Mouse (Mus musculus) heart, adult 2 months (tissue): ENCODE data around the gene Clns1a. TPM values are rescaled to one million over a fixed set of nuclear protein-coding genes. Genes with fewer than 3 reads are reported as not detected.

Source experiments
- DNase-seq, 2 experiments: peaks; one replicate each; pipeline ENCODE4 v3.0.0; 2021
- H3K27ac ChIP-seq: fragments of 200-600 bp; 2 replicates; pipeline ENCODE4 v1.8.1; 2022
- H3K27me3 ChIP-seq: fragments of 200-500 bp; 2 replicates; pipeline ENCODE4 v1.6.1; 2012; ENCODE audit warnings: mild to moderate bottlenecking, low read length, inconsistent platforms, mixed read lengths; ENCODE audit not compliant: control insufficient read depth, insufficient read depth
- H3K36me3 ChIP-seq: fragments of 200-500 bp; 2 replicates; pipeline ENCODE4 v1.6.1; 2012; ENCODE audit warnings: low read length, inconsistent platforms; ENCODE audit not compliant: control insufficient read depth, insufficient read depth
- H3K4me1 ChIP-seq: fragments of 200-500 bp; 2 replicates; pipeline ENCODE4 v1.6.1; 2011; ENCODE audit warnings: low read length; ENCODE audit not compliant: control insufficient read depth, insufficient read depth
- H3K4me3 ChIP-seq: fragments of 200-600 bp; 2 replicates; pipeline ENCODE4 v1.8.1; 2022
- H3K79me2 ChIP-seq: fragments of 200-500 bp; replicated peaks from 2 replicates; pipeline ENCODE4 v1.6.1; 2012; ENCODE audit warnings: mild to moderate bottlenecking, inconsistent platforms, low read length, moderate library complexity, mixed read lengths; ENCODE audit not compliant: control insufficient read depth, insufficient read depth
- H3K9ac ChIP-seq: fragments of 200-500 bp; 2 replicates; pipeline ENCODE4 v1.6.1; 2012; ENCODE audit warnings: low read depth, mild to moderate bottlenecking, control low read depth, inconsistent platforms, low read length, mixed read lengths
- CTCF ChIP-seq: fragments of 200-600 bp; IDR thresholded peaks from 2 replicates; pipeline ENCODE4 v1.8.1; 2022; ENCODE audit warnings: antibody characterized with exemption, mild to moderate bottlenecking, moderate library complexity
- EP300 ChIP-seq: fragments of 200-500 bp; IDR thresholded peaks from 2 replicates; pipeline ENCODE4 v1.6.1; 2011; ENCODE audit warnings: low read depth, low read length, control low read depth; ENCODE audit not compliant: insufficient read depth
- POLR2A ChIP-seq: fragments of 200-500 bp; IDR thresholded peaks from 2 replicates; pipeline ENCODE4 v1.6.1; 2011; ENCODE audit warnings: mild to moderate bottlenecking, low read depth, low read length, control low read depth; ENCODE audit not compliant: insufficient read depth
- WGBS: fragments of 180-500 bp; shearing (Covaris S2); methylation state at CpG from one replicate; pipeline ENCODE4 v1.1.7; 2018; 5-methylcytosine and 5-hydroxymethylcytosine counted together
- intact Hi-C: fragments of 180-260 bp; cut with DNase I; formaldehyde crosslinking; loops from one replicate; pipeline ENCODE4 v1.15.1; 2025
- long read RNA-seq: library from polyadenylated mRNA; stranded (forward); transcript quantifications from one replicate; pipeline ENCODE4 v2.0.0, GENCODE M21; 2021
- polyA plus RNA-seq: library from polyadenylated mRNA; depleted of rRNA; stranded (reverse); fragments of >200 nt; gene quantifications from 2 replicates; pipeline ENCODE4 v1.2.3, GENCODE M21; 2012; rRNA removed
- total RNA-seq, 2 experiments: library from RNA; stranded (reverse); gene quantifications; 2 replicates each; pipeline ENCODE4 v1.2.3; 2021

Gene Clns1a
- total RNA-seq (10 to 100 TPM; 25.9 to 29.8 TPM), polyA plus RNA-seq (18.9 and 35.9 TPM in 2 replicates)
- long read RNA-seq, transcript Clns1a-201 (7 exons, 1,504 nt): major isoform, 34 of 40 reads
- long read RNA-seq, transcript Clns1a-203 (1 exons, 3,002 nt): minor isoform, 6 of 40 reads
- long read RNA-seq, partial matches to known transcripts: 0 of 40 reads
- long read RNA-seq, other reads (novel, unspliced or antisense): 0 of 40 reads

GRCm38 (mm10) chr7:97696506-97697254 is at the start of gene Clns1a:
TSS of gene Clns1a (plus strand) at chr7:97696634.
- Histone ChIP-seq H3K4me3 (peak within 1 kb of the TSS; percentile 99), H3K79me2 (0 out of 2 replicates have a peak, but pooled peaks cover 1% of the 10 kb centered on the region), H3K36me3 (peaks cover 2% of the 10 kb centered on the region; the same call in 1 of the 2 replicates), H3K27ac (peak within 1 kb of the TSS; percentile 78), H3K9ac (peak within 1 kb of the TSS; percentile 89), H3K27me3 (no peaks in the 10 kb centered on the region), H3K4me1 (peaks cover 3% of the 10 kb centered on the region)
- TF ChIP-seq POLR2A: peak; percentile 82
- TF ChIP-seq EP300: 0 out of 2 replicates have a peak, but pooled peaks have one; percentile 71
- TF ChIP-seq CTCF: no peak
- intact Hi-C loops: loop anchor here (1.0 kb wide), 1 partner anchor 215 kb away; no protein-coding TSS in a partner anchor
- DNase-seq: peak; percentile 92 to 93
- WGBS: under 1% methylated on average over 63 of the region's 63 CpGs

- H3K4me3 ChIP-seq: no peak overlapping the region
- DNase-seq: no peak
- no peaks in the 10 kb centered on the region for H3K27me3 ChIP-seq
- no peak for TF ChIP-seq POLR2A
- TF ChIP-seq CTCF: no peak
- TF ChIP-seq EP300: no peak
- no peaks in the 10 kb centered on the region for H3K36me3 ChIP-seq
- peaks cover 2% of the 10 kb centered on the region; the same call in 1 of the 2 replicates for H3K79me2 ChIP-seq
- H3K27ac ChIP-seq: no peak overlapping the region
- intact Hi-C loops: no loop called here
- H3K9ac ChIP-seq: no peak overlapping the region
- 91% methylated on average over 5 of the region's 5 CpGs for WGBS
- H3K4me1 ChIP-seq: no peaks in the 10 kb centered on the region
Observed at GRCm38 (mm10) chr7:97647656-97648055, 48.8 kb upstream of the Clns1a start.

DNA sequence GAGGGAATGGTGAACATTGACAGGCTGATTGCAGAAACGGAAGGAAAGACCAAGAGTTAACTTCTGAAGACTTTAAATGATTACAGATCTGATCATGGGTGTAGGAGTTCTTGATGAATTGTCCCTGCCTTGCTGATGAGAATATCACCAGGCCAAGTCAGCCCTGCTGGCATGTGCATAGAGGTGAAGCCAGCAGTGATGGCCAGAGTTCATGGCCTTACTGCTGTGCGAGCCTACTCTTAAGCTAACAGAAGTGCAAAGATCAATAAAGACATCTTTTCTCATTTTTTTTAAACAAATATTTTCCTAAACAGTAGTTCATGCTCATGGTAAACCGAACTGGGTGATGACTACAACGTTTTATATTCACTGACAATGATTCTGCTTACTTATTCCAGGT is 45.7 kb upstream of the Clns1a start:
- Histone ChIP-seq H3K4me1 (no peaks in the 10 kb centered on the region), H3K79me2 (peaks cover 2% of the 10 kb centered on the region; the same call in 1 of the 2 replicates), H3K9ac (no peak overlapping the region), H3K27ac (no peak overlapping the region), H3K36me3 (no peaks in the 10 kb centered on the region), H3K4me3 (no peak overlapping the region), H3K27me3 (no peaks in the 10 kb centered on the region)
- 91% methylated on average over 4 of the region's 4 CpGs for WGBS
- no peak for DNase-seq
- intact Hi-C loops: no loop called here
- TF ChIP-seq CTCF: no peak

DNA sequence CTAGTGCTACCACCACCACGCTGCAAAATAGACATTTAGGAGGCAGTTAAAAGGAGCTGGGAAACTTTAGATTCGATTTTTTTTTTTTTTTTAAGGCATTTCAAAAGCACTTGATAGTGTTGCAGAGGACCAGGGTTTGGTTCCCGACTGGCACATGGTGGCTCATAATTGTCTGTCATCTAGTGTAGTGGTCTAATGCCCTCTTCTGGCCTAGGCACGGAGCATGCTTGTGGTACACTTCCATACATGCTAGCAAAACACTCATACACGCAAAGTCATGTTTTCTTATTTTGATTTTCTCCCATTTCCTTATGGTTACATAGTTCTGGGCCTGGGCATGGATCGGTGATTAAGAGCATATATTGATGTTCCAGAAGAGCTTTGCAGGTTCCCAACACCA is 40.3 kb upstream of the Clns1a start:
- no peak overlapping the region for H3K9ac ChIP-seq
- H3K27me3 ChIP-seq: no peaks in the 10 kb centered on the region
- TF ChIP-seq EP300 (no peak), CTCF (peak; percentile 32), POLR2A (no peak)
- H3K36me3 ChIP-seq: peaks cover 3% of the 10 kb centered on the region
- H3K79me2 ChIP-seq: no peaks in the 10 kb centered on the region
- no peak overlapping the region for H3K4me3 ChIP-seq
- no peaks in the 10 kb centered on the region for H3K4me1 ChIP-seq
- no peak overlapping the region for H3K27ac ChIP-seq
- intact Hi-C loops: no loop called here
- DNase-seq: no peak
- WGBS: 86% methylated on average over 6 of the region's 6 CpGs

DNA sequence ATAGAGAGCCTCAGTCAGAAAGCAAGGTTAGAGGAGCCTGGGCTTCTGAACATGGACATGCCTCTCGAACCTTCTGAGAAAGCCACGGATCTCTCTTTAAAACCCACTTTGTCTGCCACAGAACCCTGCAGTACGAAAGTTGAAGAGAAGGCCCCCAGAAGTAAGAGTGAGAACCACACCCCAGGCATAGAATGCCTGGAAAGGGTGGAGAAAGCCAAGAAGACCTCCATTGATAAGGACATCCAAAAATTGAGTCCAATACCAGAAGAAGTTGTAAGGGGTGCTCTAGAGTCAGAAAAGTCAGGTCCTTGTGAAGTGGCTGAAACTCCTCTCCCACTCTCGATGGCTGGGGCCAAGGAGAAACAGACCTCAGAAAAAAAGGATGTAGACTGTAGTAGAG is 34.8 kb upstream of the Clns1a start:
- 77% methylated on average over 4 of the region's 4 CpGs for WGBS
- H3K27ac ChIP-seq: no peak overlapping the region
- intact Hi-C loops: no loop called here

GRCm38 (mm10) chr7:97679239-97679638 is 17.2 kb upstream of the Clns1a start:
- H3K36me3 ChIP-seq: no peaks in the 10 kb centered on the region
- WGBS: 18% methylated on average over 1 of the region's 1 CpGs
- no peak overlapping the region for H3K27ac ChIP-seq
- H3K4me1 ChIP-seq: no peaks in the 10 kb centered on the region
- no peak for DNase-seq
- H3K27me3 ChIP-seq: no peaks in the 10 kb centered on the region
- intact Hi-C loops: loop anchor here (2.0 to 5.0 kb wide), 2 partner anchors 102 to 254 kb away; partner anchors contain the start of genes Aamdc and Rsf1
- no peaks in the 10 kb centered on the region for H3K79me2 ChIP-seq
- no peak overlapping the region for H3K4me3 ChIP-seq
- H3K9ac ChIP-seq: no peak overlapping the region
- TF ChIP-seq CTCF (peak; percentile 83), EP300 (no peak)

More for the DNA sequence above, 34.8 kb upstream of the Clns1a start:
- Histone ChIP-seq H3K36me3 (peaks cover 6% of the 10 kb centered on the region), H3K79me2 (no peaks in the 10 kb centered on the region), H3K4me3 (no peak overlapping the region), H3K27me3 (no peaks in the 10 kb centered on the region), H3K9ac (no peak overlapping the region), H3K4me1 (no peaks in the 10 kb centered on the region)
- TF ChIP-seq EP300 (no peak), POLR2A (no peak), CTCF (no peak)
- DNase-seq: no peak
